Mouse (Mus musculus) kidney, embryonic 15.5 days (tissue): ENCODE results near the gene Ifna5. TPM values are rescaled to one million over a fixed set of nuclear protein-coding genes. Genes with fewer than 3 reads are reported as not detected.
A peak's percentile ranks its signal among the peaks of the same experiment; 100 is the strongest.
"Not testable (repeated sequence)": the region's sequence is repeated elsewhere in the genome, so short reads cannot be mapped to it uniquely, and the experiment has no call there.

ENCODE experiments used
- ATAC-seq: fragments of 200-750 bp; cut with Nextera tagmentation; replicated peaks from 2 replicates; pipeline ENCODE4 v1.8.0; 2017; ENCODE audit warnings: moderate TSS enrichment; ENCODE audit not compliant: low FRiP score
- H3K27ac ChIP-seq: fragments of 300-500 bp; sonication (generic); 2 replicates; pipeline ENCODE4 v1.5.1; 2015; ENCODE audit warnings: mild to moderate bottlenecking, inconsistent platforms
- H3K27me3 ChIP-seq: fragments of 300-500 bp; sonication (generic); 2 replicates; pipeline ENCODE4 v1.6.1; 2015; ENCODE audit warnings: inconsistent platforms
- H3K36me3 ChIP-seq: fragments of 300-500 bp; sonication (generic); 2 replicates; pipeline ENCODE4 v1.6.1; 2015; ENCODE audit warnings: inconsistent platforms
- H3K4me1 ChIP-seq: fragments of 300-500 bp; sonication (generic); 2 replicates; pipeline ENCODE4 v1.6.1; 2015; ENCODE audit warnings: inconsistent platforms
- H3K4me2 ChIP-seq: fragments of 300-500 bp; sonication (generic); 2 replicates; pipeline ENCODE4 v1.6.1; 2015; ENCODE audit warnings: moderate library complexity, mild to moderate bottlenecking, inconsistent platforms
- H3K4me3 ChIP-seq: fragments of 300-500 bp; sonication (generic); replicated peaks from 2 replicates; pipeline ENCODE4 v1.5.1; 2015; ENCODE audit warnings: mild to moderate bottlenecking, inconsistent platforms
- H3K9ac ChIP-seq: fragments of 300-500 bp; sonication (generic); 2 replicates; pipeline ENCODE4 v1.6.1; 2015; ENCODE audit warnings: mild to moderate bottlenecking, inconsistent platforms
- H3K9me3 ChIP-seq: fragments of 300-500 bp; sonication (generic); replicated peaks from 2 replicates; pipeline ENCODE4 v1.6.1; 2016; ENCODE audit warnings: inconsistent platforms
- WGBS: fragments of 180-500 bp; shearing (Covaris S2); methylation state at CpG from one replicate; pipeline ENCODE4 v1.1.7; 2015; ENCODE audit warnings: mixed read lengths; 5-methylcytosine and 5-hydroxymethylcytosine counted together
- polyA plus RNA-seq: library from polyadenylated mRNA; unstranded; fragments of >200 nt; fragmentation: Nextera tagmentation; extraction: Ambion mirVana; gene quantifications from 2 replicates; pipeline ENCODE4 v1.2.1, GENCODE M21; 2015

Ifna5 gene
- not detected in 2 replicates for polyA plus RNA-seq

- H3K4me2 ChIP-seq, H3K36me3 ChIP-seq, H3K4me1 ChIP-seq, H3K9me3 ChIP-seq, H3K27ac ChIP-seq, H3K9ac ChIP-seq, H3K27me3 ChIP-seq, H3K4me3 ChIP-seq, ATAC-seq: not testable (repeated sequence)
- 79% methylated on average over 1 of the region's 1 CpGs for WGBS
These were observed at the start of gene Ifna5 for GRCm38 (mm10) chr4:88835225-88835624. Gene Ifna5 (plus strand): TSS chr4:88835525.

GRCm38 (mm10) chr4:88788402-88788801 is 46.9 kb upstream of the Ifna5 start, which contains the start of gene Gm13277:
Gene Gm13277 (plus strand): TSS chr4:88788632.
- not testable (repeated sequence) for H3K27ac ChIP-seq, H3K27me3 ChIP-seq, H3K36me3 ChIP-seq, ATAC-seq, H3K4me3 ChIP-seq, H3K4me2 ChIP-seq, H3K9ac ChIP-seq, H3K4me1 ChIP-seq, H3K9me3 ChIP-seq
- 0% methylated on average over 1 of the region's 28 CpGs for whole genome bisulfite sequencing

GRCm38 (mm10) chr4:88791250-88791649 is 44.1 kb upstream of the Ifna5 start, which contains the start of gene Gm13278:
Gene Gm13278 (plus strand): TSS chr4:88791550.
- H3K27ac ChIP-seq, H3K4me1 ChIP-seq, ATAC-seq, H3K36me3 ChIP-seq, H3K9ac ChIP-seq, H3K4me3 ChIP-seq, H3K9me3 ChIP-seq, H3K27me3 ChIP-seq, H3K4me2 ChIP-seq: not testable (repeated sequence)
- no CpG with 5 or more reads among the region's 28 CpGs for WGBS

- not testable (repeated sequence) for H3K4me3 ChIP-seq, H3K36me3 ChIP-seq, H3K9ac ChIP-seq, H3K9me3 ChIP-seq, H3K27me3 ChIP-seq, H3K4me2 ChIP-seq, H3K4me1 ChIP-seq, ATAC-seq, H3K27ac ChIP-seq
- 2% methylated on average over 19 of the region's 52 CpGs for WGBS
These were observed 41.2 kb upstream of the Ifna5 start, which contains the start of gene Gm13275 for GRCm38 (mm10) chr4:88793936-88794675. Gene Gm13275 (plus strand): TSS chr4:88794487.

GRCm38 (mm10) chr4:88797097-88797496 is 38.2 kb upstream of the Ifna5 start, which contains the start of gene Gm13279:
Gene Gm13279 (plus strand): TSS chr4:88797397.
- not testable (repeated sequence) for H3K9ac ChIP-seq, H3K27me3 ChIP-seq, H3K36me3 ChIP-seq, H3K4me2 ChIP-seq, H3K27ac ChIP-seq, H3K4me1 ChIP-seq, ATAC-seq, H3K4me3 ChIP-seq, H3K9me3 ChIP-seq
- WGBS = no CpG with 5 or more reads among the region's 28 CpGs

GRCm38 (mm10) chr4:88799365-88799764 is 36.0 kb upstream of the Ifna5 start, which contains the start of gene Gm13285:
Gene Gm13285 (plus strand): TSS chr4:88799665.
- H3K4me3 ChIP-seq, H3K27me3 ChIP-seq, H3K4me1 ChIP-seq, ATAC-seq, H3K36me3 ChIP-seq, H3K27ac ChIP-seq, H3K4me2 ChIP-seq, H3K9ac ChIP-seq, H3K9me3 ChIP-seq: not testable (repeated sequence)
- WGBS = 13% methylated on average over 6 of the region's 7 CpGs

GRCm38 (mm10) chr4:88802954-88803353 is 32.4 kb upstream of the Ifna5 start, which contains the start of gene Gm13287:
Gene Gm13287 (plus strand): TSS chr4:88803254.
- not testable (repeated sequence) for H3K9me3 ChIP-seq, H3K4me2 ChIP-seq, H3K27ac ChIP-seq, H3K9ac ChIP-seq, H3K4me1 ChIP-seq, H3K36me3 ChIP-seq, H3K27me3 ChIP-seq, ATAC-seq, H3K4me3 ChIP-seq
- no CpG with 5 or more reads among the region's 29 CpGs for WGBS

GRCm38 (mm10) chr4:88805231-88805630 is 30.1 kb upstream of the Ifna5 start, which contains the start of gene Gm13288:
Gene Gm13288 (plus strand): TSS chr4:88805531.
- H3K4me1 ChIP-seq, H3K4me3 ChIP-seq, ATAC-seq, H3K27ac ChIP-seq, H3K9ac ChIP-seq, H3K36me3 ChIP-seq, H3K9me3 ChIP-seq: not testable (repeated sequence)
- H3K27me3 ChIP-seq = peaks cover 16% of the 10 kb centered on the region
- WGBS = no CpG with 5 or more reads among the region's 8 CpGs
- H3K4me2 ChIP-seq = peak within 1 kb of the TSS; percentile 44; the same call in 1 of the 2 replicates

- H3K9me3 ChIP-seq, H3K27ac ChIP-seq, H3K4me3 ChIP-seq, H3K4me1 ChIP-seq, H3K36me3 ChIP-seq, H3K9ac ChIP-seq, ATAC-seq: not testable (repeated sequence)
- 0% methylated on average over 7 of the region's 34 CpGs for WGBS
- Histone ChIP-seq H3K27me3 (peaks cover 16% of the 10 kb centered on the region), H3K4me2 (peak overlapping the region; percentile 44; the same call in 1 of the 2 replicates)
These were observed 29.6 kb upstream of the Ifna5 start for GRCm38 (mm10) chr4:88805761-88806160.

- no peak for ATAC-seq
- no peaks in the 10 kb centered on the region for H3K36me3 ChIP-seq
- H3K4me1 ChIP-seq = no peaks in the 10 kb centered on the region
- 59% methylated on average over 3 of the region's 3 CpGs for WGBS
- no peak within 1 kb of the TSS for H3K4me2 ChIP-seq
- no peaks in the 10 kb centered on the region for H3K9me3 ChIP-seq
- H3K27ac ChIP-seq = no peak within 1 kb of the TSS
- H3K9ac ChIP-seq = no peak within 1 kb of the TSS
- H3K27me3 ChIP-seq = no peaks in the 10 kb centered on the region; the same call in 1 of the 2 replicates
- H3K4me3 ChIP-seq = no peak within 1 kb of the TSS
These were observed 19.4 kb upstream of the Ifna5 start, which contains the start of gene Ifna7 for GRCm38 (mm10) chr4:88815928-88816327. Gene Ifna7 (plus strand): TSS chr4:88816228.

- no peaks in the 10 kb centered on the region for H3K36me3 ChIP-seq
- no peak within 1 kb of the TSS for H3K27ac ChIP-seq
- no peaks in the 10 kb centered on the region for H3K9me3 ChIP-seq
- WGBS = 74% methylated on average over 1 of the region's 1 CpGs
- no peak for ATAC-seq
- no peaks in the 10 kb centered on the region; the same call in 1 of the 2 replicates for H3K27me3 ChIP-seq
- no peak within 1 kb of the TSS for H3K4me3 ChIP-seq
- H3K4me1 ChIP-seq = no peaks in the 10 kb centered on the region
- H3K9ac ChIP-seq = no peak within 1 kb of the TSS
- H3K4me2 ChIP-seq = no peak within 1 kb of the TSS
These were observed 15.7 kb upstream of the Ifna5 start, which contains the start of gene Ifna11 for GRCm38 (mm10) chr4:88819659-88820058. Gene Ifna11 (plus strand): TSS chr4:88819959.

- H3K36me3 ChIP-seq = no peaks in the 10 kb centered on the region
- H3K4me3 ChIP-seq = no peak overlapping the region
- no peaks in the 10 kb centered on the region for H3K4me1 ChIP-seq
- H3K27ac ChIP-seq = no peak overlapping the region
- no peaks in the 10 kb centered on the region for H3K9me3 ChIP-seq
- H3K9ac ChIP-seq = no peak overlapping the region
- no peak for ATAC-seq
- no peak overlapping the region for H3K4me2 ChIP-seq
- 25% methylated on average over 4 of the region's 4 CpGs for WGBS
- H3K27me3 ChIP-seq = no peaks in the 10 kb centered on the region; the same call in 1 of the 2 replicates
These were observed 12.3 kb upstream of the Ifna5 start for GRCm38 (mm10) chr4:88822995-88823394.
